Mouse (Mus musculus) G1E (cell line): ENCODE data around the gene Vmn2r23.

Experiments
- CTCF ChIP-seq: IDR thresholded peaks from 2 replicates; pipeline ENCODE4 v1.5.1; 2012; ENCODE audit warnings: low read depth, low read length, inconsistent platforms, mixed read lengths
- GATA1 ChIP-seq: IDR thresholded peaks from 2 replicates; pipeline ENCODE4 v1.6.1; 2012; ENCODE audit warnings: borderline replicate concordance, low read length, inconsistent platforms, mixed read lengths

- TF ChIP-seq GATA1 (no peak), CTCF (no peak)
These were observed 5.3 kb upstream of the Vmn2r23 start for GRCm38 (mm10) chr6:123697213-123697612.
